Mouse (Mus musculus) spleen, postnatal 10 days (tissue): ENCODE data around the gene Cdca5.

Source experiments
- DNase-seq, 2 experiments: peaks; one replicate each; pipeline ENCODE4 v3.0.0; 2021 to 2022; ENCODE audit warnings: low spot score in 2 of 2

The Cdca5 gene

DNA sequence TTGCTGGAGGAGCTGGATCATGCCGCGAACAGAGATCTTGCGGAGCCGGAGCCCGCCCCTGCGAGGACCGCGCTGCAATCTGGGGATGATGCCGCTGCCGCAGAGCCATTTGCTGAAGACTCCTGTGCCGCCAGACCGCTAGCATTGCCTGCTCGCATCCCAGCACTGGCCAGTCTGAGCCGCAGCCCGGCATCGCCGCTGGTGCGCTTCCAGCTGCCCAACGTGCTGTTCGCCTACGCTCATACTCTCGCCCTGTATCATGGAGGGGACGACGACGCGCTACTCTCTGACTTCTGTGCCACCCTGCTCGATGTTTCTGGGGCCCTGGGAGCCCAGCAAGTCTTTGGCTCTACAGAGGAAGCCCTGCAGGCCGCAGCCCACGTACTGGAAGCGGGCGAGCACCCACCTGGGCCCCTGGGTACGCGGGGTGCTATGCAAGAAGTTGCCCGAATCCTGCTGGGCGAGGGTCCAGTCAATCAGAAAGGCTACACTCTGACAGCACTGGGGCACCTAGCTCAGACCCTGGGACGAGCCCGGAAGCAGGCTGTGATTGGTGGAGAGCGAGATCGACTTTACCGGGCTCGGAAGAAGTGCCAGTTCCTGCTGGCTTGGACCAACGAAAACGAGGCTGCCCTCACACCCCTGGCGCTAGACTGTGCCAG, 23.0 kb upstream of the Cdca5 start:
- DNase-seq, result peak; percentile 51 to 71

DNA sequence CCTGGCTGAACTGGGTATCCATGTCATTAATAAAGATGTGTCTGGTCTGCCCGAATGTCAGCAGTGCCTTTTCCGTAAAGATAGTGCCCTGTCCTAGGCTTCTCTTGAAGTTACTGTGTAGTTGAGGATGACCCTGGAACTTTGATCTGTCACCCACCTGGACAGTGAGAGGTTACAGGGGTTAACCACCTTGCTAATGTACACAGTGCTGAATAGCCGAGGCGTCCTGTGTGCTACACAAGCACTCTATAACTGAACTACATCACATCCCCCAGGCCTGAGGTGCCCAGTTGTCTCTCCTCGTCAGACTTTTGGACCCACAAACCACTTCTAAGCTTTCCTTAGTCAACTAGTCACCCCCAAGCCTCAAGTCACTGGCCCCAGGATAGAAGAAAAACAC, 22.4 kb upstream of the Cdca5 start:
- DNase-seq, result no peak

DNA sequence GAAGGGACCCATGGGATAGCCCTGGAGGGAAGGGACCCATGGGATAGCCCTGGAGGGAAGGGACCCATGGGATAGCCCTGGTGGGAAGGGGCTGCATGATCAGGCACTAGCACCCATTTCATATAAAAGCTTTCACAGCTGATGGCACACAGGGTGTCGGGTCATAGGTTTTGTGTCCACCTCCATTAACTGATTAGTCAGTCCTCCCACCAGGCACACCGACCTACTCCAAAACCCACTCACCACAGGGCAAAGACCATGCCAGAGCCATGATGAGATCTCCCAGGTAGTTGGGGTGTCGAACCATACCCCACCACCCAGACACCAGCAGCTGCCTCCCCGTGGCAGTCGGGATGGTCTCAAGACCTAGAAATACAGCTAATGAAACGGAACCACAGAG, 21.7 kb upstream of the Cdca5 start:
- no peak for DNase-seq

DNA sequence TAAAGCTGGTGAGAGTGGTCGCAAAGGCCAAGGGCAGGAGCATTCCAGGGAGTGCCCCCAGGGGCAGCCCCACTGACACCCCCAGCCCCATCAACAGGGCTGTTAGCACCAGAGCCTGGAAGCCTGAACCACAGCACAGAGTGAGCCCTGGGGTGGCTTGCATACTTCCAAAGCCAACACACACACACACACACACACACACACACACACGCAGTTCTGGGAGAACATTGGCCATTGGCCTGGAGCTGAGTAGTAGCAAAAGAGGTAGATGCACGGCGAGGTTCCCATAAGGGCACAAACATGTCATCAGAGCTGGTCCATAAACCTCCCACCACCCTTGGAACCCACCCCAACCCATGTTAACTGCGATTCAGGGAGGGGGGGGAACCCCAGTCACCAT, 18.2 kb upstream of the Cdca5 start:
- no peak for DNase-seq

DNA sequence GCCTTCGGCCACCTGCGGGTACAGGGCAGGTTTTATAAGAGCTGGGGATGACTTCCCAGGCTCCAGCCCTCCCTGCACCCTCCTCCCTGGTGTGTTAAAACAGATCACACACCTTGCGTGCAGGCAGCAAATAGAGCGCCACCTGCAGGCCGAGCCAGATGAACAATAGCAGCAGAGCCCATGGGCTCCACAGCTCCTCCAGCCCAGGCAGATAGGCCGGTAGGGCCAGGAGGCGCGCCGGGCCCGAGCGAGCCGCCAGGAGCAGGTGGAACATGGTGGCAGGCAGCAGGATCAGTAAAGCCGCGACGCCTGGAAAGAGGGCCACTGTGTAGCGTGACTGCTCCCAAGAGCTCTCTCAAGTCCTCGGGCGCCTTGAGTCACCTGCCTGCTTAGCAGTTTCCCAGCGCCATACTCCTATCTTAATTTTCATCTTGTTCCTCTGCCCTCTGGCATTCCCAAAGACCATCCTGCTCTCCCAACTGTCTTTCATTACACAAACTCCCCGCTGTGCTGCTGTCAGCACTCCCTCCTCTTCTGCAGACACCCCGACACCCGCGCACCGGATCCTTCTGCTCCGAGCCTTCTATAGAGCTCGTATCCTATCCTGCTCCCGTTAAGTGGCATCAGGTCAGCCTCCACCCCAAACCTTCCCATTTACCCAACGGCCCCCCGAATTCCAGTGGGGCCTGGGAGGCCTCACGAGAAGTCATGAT, 17.6 kb upstream of the Cdca5 start:
- peak; percentile 84 to 94 for DNase-seq

DNA sequence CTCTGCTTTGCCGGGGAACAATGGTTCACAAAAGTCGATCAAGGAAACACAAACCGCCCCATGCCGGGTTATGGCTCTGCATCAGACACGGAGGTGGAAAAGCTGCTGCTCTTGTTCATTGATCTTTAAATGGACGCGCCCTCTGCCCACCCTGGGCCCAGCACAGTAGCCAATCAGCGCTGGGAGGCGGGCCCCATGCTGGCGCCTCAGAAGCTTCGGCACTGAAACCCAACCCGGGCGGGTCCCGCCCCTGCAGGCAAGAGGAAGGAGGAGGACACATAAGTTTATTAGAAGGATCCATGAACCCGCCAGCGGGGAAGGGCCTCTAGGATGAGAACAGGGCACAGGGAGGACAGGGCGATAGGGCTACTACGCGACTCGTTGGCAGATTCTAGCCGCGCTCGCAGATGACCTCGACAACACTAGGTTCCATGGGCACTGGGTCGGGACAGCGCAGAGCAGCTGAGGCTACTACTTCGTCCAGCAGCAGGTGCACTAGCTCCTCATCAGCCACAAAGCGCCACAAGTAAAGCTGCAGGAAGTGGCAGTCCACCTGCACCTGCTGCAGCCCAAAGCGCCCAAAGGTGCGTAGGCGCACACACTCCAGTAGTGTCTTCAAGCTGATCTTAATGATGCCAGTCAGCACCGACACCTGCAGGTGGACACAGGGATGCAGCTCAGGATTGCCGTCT, 16.9 kb upstream of the Cdca5 start, which contains the start of gene Tm7sf2:
Gene Tm7sf2 (minus strand): TSS at position 650 of the 692 bp plus-strand sequence.
- peak; percentile 79 to 90 for DNase-seq

DNA sequence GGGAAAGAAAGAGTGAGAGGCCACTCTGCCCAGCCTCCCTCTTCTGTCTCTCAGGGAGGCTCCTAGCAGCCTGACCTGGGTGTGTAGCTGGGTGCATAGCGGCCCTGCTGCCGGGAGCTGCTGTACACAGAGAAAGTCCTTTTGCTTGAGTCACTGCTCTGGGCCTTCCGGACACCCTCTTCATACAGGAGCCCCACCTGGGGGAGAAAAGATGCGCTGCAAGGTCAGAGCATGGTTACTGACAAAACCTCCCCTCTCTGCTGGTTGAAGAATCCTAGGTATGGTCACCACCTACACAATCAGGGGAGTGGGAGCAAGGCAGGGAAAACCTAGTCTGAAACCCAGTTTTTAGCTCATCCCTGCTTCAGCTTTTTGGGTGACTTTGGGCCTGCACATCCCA, 15.8 kb upstream of the Cdca5 start:
- peak in 1 of 2 experiments; percentile 67 for DNase-seq

DNA sequence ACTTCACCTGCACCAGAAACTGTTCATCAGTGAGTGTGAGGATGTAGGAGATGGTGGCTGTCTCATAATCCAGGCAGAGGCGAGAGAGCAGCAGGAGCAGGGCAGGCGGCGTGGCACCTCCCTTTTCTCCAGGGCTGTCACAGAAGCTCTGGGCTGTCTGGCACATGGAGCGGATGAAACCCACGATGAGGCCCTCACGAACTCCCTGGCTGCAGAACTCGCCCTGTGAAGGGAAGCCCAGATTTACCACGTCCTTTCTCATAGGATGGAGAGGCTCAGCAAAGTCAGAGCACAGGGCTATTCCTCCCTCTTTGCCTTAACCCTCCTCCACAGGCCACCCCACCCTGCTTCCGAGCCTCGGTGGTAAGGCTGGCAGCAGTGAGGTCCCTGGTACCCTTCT, 14.9 kb upstream of the Cdca5 start:
- no peak for DNase-seq

DNA sequence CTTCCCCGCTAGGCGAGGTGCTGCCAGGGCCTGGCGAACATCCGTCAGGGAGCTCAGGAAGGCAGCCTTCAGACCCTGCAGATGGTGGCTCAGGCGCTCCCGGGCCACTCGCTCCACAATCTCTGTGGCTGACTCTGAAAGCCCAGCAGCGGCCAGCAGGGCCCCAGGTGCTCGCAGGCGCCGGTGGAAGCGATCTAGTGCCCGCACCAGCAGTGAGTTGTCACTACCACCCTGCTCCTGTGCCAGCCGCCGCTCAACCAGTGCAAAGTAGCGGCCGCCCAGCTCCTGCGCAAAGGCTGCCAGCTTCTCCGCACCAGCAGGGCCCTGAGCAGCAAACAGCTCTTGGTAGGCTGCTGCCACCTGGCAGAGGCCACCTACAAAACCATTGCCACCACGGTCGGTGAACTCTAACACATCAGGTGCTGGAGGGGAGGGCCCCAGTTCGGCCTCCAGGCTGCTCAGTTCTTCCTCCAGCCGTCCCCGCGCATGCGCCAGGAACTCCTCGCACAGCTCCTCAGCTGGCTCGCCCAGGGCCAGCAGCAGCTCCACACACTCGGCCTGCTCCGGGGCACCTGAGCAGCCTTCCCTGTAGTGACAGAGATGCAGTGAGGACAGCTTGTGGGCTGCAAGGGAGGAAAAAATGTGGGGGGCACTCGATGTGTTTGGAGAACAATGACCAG, 14.1 kb upstream of the Cdca5 start:
- no peak for DNase-seq

DNA sequence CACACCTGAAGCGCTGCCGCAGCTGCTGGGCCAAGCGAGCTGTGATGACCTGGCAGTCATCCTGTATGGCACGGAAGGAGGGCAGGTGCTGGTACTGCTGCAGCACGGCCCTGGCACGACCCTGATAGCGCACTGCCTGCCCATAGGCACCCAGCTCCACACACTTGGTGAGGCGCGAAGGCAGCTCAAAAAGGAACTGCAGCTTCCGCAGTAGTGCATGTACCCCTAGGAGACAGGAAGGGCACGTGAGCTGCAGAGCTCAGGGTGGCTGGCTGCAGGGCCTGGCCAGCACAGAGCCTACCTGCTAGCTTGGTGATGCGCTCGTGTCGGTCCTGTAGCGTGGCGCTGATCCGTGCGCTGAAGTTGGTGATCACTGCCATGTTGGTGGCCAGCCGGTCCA, 13.5 kb upstream of the Cdca5 start:
- no peak for DNase-seq

DNA sequence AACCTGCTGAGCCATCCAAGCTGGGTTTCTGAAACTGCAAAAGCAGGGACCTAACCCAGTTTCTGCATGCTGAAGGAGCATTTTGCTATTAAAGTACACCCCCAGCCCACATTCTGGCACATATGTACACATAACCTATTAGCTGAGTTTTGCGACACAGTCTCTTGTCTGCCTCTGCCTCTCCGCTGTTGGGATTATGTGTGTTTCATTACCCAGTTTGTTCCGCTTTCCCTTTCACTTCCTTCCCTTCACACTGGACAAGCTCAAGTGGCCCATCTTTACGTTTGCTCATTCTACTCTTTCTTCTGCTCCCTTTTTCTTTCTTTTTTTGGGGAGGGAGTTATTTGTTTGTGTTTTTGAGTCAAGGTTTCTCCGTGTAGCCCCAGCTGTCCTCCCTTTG, 10.9 kb upstream of the Cdca5 start:
- DNase-seq, result no peak

DNA sequence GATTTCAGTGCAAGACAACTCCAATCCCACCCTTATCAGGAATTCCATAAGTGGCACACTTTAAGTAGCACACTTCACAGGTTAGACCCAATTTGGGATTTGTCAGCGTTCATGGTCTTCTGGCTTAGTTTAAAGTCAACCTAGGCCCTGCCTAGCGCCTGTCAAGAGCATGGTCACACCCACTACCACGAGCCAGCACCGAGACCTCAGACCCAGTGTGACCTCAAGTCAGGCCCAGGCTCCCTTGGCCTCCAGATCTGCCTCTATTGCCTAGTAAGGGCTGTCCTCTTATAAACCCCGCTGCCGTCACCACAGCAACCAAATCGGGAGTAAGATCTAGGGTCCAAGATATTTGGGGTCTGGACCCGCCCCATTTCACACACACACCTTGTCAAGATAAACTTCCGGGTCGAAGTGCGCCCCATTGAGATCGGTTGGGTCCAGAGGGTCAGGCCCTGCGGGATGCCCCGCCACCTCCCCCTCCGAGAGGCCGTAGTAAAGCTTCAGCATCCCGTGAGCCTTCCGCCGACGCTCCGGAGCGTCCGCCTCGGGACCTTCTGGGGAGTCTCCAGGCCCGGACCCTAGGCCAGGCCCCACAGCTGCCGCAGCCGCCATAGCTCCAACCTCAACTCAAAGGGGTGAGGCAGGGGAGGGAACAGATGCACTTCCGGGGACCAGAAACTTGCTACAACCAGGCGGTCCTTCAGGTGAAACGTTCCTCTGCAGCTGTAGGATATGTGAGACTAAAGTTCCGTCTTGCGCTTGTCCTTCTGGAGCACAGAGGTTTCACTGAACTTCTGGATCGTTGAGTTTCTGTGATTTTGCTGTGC, 8.0 kb upstream of the Cdca5 start, which contains the start of gene Vps51:
Gene Vps51 (minus strand): TSS at position 668 of the 830 bp plus-strand sequence.
- DNase-seq, result peak; percentile 79 to 87

DNA sequence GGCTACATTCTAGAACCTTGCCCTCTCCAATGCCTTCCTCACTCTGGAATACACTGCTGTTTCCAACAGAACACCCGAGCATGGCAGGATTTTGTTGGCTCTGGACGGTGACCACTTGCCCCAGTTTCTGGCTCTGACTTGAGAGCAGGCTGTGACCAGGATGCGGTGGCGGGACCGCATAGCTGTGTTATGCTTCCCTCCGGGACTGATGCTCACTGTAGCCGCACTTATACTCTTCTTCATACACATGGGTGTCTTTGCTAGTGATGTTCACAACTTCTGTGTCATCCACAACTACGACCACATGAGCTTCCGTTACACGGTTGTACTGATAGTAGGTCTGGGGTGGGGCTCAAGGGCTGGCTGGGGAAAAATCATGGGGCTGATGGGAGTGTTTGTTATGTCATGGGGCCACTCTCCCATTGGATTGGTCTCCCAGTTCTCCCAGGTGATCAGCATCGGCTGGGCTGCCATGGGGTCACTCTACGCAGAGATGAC, 4.8 kb upstream of the Cdca5 start, which contains the start of gene Tmem262:
Gene Tmem262 (plus strand): TSS at position 51 of the 498 bp plus-strand sequence.
- no peak for DNase-seq

DNA sequence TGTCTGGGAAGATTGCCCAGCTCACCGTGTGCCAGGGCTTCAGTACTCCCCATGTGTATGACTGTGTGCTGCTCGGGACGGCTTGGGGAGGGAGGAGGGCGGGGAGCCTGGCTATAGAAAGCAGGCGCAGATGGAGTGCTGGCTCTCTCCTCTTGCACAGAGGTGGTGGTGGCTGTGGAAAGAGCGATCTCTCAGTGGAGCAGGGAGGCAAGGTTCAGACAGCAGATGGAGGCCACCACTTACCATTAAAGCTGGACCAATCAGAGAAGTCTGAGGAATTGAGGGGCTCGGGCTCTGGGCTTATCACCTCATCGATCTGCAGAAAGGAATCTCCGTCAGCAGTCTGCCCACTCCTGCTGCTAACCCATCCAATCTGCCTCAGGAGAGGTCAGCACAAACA, 2.6 kb upstream of the Cdca5 start, which contains the start of gene Gm28374:
Gene Gm28374 (minus strand): TSS at position 101 of the 400 bp plus-strand sequence.
- no peak for DNase-seq

DNA sequence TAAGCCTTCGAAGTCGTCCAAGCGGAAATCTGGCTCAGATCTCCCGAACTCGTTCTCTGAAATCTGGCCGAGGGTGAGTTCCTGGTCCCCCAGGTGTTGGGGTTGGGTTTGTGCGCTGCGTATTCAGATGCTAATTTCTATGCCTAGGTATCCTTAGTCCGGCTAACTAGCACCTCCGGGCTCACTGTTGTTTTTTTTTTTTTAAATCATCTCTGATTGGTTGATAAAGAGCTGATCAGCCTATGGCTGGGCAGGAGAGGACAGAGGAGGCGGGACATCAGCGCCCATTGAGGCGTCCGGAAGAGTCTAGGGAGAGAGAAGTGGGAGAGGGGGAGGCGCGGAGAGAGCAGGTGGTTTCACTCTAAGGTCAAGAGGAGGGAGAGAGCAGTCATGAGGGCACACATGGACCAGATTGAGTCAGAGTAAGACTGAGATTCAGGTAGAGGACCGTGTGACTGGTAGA, 665 bp downstream of the Cdca5 start:
- peak; percentile 63 to 83 for DNase-seq

DNA sequence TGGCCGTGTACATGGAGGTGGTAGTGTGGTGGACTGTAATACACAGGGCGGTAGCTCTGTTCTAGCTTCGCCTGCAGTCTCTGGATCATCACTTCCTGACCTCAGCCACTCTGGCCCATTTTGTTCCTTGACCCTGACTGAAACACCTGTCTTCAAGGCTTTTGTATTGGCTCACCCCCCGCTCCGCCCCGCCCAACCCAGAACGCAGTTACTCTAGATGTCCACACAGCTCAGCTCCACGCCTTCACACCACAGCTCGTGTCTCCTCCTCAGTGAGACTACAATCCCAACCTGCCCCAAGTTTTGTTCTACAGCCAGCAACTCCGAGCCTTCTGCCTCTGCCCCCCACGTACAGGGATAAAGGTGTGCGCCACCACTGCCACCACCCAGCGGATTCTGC, 4.1 kb downstream of the Cdca5 start:
- no peak for DNase-seq

DNA sequence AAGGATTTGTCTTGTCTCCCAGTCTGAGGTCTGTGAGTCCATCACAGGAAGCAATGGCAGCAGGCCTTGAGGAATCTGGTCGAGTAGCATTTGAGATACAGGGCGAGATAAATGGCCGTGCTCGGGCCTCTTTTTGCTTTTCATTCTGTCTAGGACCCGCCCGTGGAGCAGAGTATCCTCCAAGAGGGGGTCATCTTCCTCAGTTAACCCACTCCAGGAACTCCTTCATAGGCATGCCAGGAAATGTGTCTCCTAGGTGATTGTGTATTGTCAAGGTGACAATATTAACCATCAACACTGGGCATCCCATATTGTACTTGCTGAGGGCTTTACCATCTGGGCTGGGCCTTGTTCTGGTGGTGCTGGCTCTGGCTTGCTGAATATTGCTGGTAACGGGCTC, 9.3 kb downstream of the Cdca5 start, which contains the start of gene AC131692.1:
Gene AC131692.1 (plus strand): TSS at position 301 of the 400 bp plus-strand sequence.
- DNase-seq, result no peak

DNA sequence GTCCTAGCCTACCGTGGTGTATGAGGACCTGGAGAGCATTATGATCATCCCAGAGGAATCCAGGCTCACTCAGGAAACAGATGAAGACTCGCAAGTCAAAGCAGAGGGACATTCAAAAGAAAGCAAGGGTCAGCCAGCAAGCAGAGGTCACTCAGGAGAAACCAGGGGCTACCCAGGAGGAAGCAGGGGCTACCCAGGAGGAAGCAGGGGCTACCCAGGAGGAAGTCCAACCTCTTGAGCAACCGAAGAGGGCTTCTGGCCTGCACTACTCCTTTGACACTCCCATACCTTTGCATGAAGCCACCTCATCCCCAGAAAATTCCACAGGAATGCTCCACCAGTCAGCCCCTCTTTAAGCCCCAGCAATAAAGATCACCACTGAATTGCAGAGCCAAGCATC, 13.1 kb downstream of the Cdca5 start:
- no peak for DNase-seq

DNA sequence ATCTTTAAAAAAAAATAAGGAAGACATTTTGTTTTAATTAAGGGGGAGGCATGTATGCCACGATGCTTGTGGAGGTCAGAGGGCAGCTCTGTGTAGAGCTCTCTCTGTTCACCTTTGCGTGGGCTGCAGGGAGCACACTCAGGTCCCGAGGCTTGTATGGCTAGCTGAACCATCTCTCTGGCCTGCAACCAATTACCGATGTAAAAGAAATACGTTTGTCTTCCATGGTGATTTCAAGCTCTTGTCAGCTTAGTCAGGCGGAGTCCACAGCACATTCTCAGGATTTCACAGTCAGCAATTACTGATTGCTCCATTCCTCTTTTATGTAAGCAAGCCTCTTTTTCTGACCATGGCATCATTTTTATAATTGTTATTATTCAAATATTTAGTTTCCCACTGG, 16.4 kb downstream of the Cdca5 start:
- no peak for DNase-seq

DNA sequence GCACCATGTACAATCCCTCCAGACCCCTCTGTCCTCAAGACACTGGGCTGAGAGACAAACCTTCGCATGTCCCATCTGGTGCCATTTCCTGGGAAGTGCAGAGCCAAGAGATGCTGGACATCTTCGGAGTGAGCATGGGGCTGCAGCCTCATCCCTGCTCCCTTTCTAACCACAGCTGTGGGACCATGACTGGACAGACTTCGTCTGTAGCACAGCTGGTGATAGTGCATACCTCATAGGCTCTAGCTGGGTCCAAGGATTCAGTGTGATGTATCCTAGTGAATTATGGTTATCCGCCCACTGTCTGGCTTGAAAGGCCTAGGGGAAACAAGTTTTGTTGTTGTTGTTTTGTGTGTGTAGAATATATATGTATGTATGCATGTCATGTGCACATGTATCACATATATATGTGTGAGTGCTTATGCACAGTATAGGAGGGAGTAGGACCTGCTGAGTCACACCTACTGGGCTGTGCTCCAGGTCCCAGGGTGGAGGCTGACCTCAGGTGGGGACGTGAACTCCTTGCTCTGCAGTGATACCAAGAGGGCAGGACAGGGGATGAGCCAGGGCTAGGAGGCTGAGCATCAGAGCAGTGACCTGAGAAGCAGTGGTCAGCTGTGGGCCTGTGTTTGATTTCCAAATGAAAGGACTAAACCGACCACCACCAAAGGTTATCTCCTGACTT, 17.5 kb downstream of the Cdca5 start:
- DNase-seq, result peak; percentile 78 to 86
